Mouse (Mus musculus) heart, embryonic 16.5 days (tissue): ENCODE results near the gene Tubg2. TPM values are rescaled to one million over a fixed set of nuclear protein-coding genes. Genes with fewer than 3 reads are reported as not detected.

Source experiments
- ATAC-seq: fragments of 200-750 bp; cut with Nextera tagmentation; replicated peaks from 2 replicates; pipeline ENCODE4 v1.8.0; 2017; ENCODE audit warnings: moderate number of reproducible peaks; ENCODE audit not compliant: insufficient read depth, low FRiP score; ENCODE audit errors: extremely low read depth
- H3K27ac ChIP-seq: fragments of 300-500 bp; sonication (generic); 2 replicates; pipeline ENCODE4 v1.5.1; 2014; ENCODE audit warnings: mild to moderate bottlenecking, low read length, control low read depth, moderate library complexity
- H3K27me3 ChIP-seq: fragments of 300-500 bp; sonication (generic); 2 replicates; pipeline ENCODE4 v1.6.1; 2014; ENCODE audit warnings: low read length, mixed read lengths; ENCODE audit not compliant: control insufficient read depth, insufficient read depth
- H3K36me3 ChIP-seq: fragments of 300-500 bp; sonication (generic); 2 replicates; pipeline ENCODE4 v1.6.1; 2014; ENCODE audit not compliant: control insufficient read depth, insufficient read depth
- H3K4me1 ChIP-seq: fragments of 300-500 bp; sonication (generic); 2 replicates; pipeline ENCODE4 v1.6.1; 2014; ENCODE audit warnings: low read length, mixed read lengths; ENCODE audit not compliant: control insufficient read depth, insufficient read depth
- H3K4me2 ChIP-seq: fragments of 300-500 bp; sonication (generic); 2 replicates; pipeline ENCODE4 v1.6.1; 2014; ENCODE audit warnings: low read depth, mild to moderate bottlenecking, control low read depth, low read length
- H3K4me3 ChIP-seq: fragments of 300-500 bp; sonication (generic); 2 replicates; pipeline ENCODE4 v1.5.1; 2014; ENCODE audit warnings: mild to moderate bottlenecking, control low read depth, low read length
- H3K9ac ChIP-seq: fragments of 300-500 bp; sonication (generic); 2 replicates; pipeline ENCODE4 v1.6.1; 2014; ENCODE audit warnings: low read length, control low read depth
- H3K9me3 ChIP-seq: fragments of 300-500 bp; sonication (generic); replicated peaks from 2 replicates; pipeline ENCODE4 v1.6.1; 2016; ENCODE audit warnings: low read length; ENCODE audit not compliant: control insufficient read depth
- WGBS: fragments of 180-500 bp; shearing (Covaris S2); extraction: QIAGEN DNeasy Blood & Tissue Kit; methylation state at CpG from one replicate; pipeline ENCODE4 v1.1.7; 2014; 5-methylcytosine and 5-hydroxymethylcytosine counted together
- polyA plus RNA-seq: library from polyadenylated mRNA; unstranded; fragments of >200 nt; fragmentation: Nextera tagmentation; extraction: Ambion mirVana; gene quantifications from 2 replicates; pipeline ENCODE4 v1.2.1, GENCODE M21; 2015

Gene Tubg2
- polyA plus RNA-seq, 1 experiment from 2014 or later: 3.3 TPM

DNA sequence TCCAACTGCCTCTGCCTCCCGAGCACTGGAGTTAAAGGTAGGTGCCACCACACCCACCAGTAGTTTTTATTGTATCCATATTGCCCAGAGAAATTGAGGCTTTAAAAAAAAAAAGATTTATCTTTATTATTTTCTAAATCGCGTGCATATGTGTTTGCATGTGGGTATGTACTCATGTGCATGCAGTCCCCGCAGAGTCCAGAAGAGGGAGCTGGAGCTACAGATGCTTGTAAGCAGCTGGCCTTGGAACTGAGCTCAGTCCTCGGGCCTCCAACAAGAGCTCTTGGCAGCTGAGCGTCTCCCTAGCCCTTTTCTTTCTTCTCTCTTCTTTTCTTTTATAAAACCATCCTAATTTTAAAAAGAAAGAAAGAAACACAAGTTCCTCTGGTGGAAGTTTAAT is 24.0 kb upstream of the Tubg2 start:
- Histone ChIP-seq H3K27me3 (no peaks in the 10 kb centered on the region), H3K27ac (no peak overlapping the region), H3K36me3 (peaks cover 1% of the 10 kb centered on the region), H3K9ac (no peak overlapping the region), H3K4me2 (no peak overlapping the region), H3K4me1 (peaks cover 20% of the 10 kb centered on the region), H3K9me3 (peaks cover 2% of the 10 kb centered on the region; the same call in 1 of the 2 replicates), H3K4me3 (no peak overlapping the region)
- 93% methylated on average over 6 of the region's 6 CpGs for WGBS
- no peak for ATAC-seq

DNA sequence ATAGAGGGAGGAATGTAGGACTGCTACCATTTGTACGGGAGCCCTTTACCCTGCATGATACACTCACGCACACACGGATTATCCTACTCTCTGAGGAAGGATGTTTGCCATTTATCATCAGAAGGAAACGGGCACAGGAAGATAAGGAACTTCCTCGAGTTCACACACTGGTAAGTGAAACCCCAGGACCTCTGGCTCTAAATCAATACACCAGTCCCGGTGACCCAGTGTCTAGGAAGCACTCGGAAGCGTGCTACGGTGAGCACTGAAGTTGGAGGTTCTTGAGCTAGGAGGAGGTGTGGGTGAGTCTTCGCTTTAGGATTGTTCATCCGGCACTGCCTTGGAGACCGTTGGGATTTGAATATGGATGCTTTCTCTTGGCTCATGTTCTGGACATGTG is 22.7 kb upstream of the Tubg2 start:
- 55% methylated on average over 12 of the region's 12 CpGs for WGBS
- no peaks in the 10 kb centered on the region for H3K27me3 ChIP-seq
- ATAC-seq: no peak
- H3K9me3 ChIP-seq: peaks cover 2% of the 10 kb centered on the region; the same call in 1 of the 2 replicates
- peaks cover 20% of the 10 kb centered on the region for H3K4me1 ChIP-seq
- no peak overlapping the region for H3K4me3 ChIP-seq
- H3K9ac ChIP-seq: no peak overlapping the region
- H3K36me3 ChIP-seq: no peaks in the 10 kb centered on the region
- H3K27ac ChIP-seq: no peak overlapping the region
- no peak overlapping the region for H3K4me2 ChIP-seq

DNA sequence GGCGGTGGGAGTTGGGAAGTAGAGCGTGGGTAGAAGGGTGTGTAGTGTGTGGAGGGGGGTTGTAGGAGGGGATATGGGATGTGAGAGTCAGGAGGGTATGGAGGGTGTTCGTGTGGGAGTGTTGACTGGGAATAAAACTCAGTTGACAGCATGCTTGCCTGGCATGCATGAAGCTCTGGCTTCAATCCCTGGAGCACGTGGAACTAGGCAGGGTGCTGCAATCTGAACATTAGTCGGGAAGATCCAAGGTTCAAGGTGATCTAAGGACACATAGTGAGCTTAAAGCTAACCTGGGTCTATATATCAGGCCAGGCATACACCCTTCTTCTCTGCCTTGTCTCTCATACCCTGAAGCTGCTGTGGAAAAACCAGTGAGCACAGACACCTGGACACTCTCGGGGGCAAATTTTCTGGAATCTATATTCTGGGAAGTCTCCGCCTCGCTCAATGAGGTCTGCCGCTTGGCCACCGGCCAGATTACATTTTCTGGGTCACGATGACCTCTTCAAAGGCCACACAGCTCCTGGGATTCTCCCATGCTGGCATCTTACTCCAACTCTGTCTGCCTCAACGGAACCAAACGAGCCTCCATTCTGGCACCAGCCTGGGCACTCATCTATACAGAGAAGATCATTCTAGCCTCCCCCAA is 21.4 kb upstream of the Tubg2 start:
- 56% methylated on average over 13 of the region's 13 CpGs for WGBS

DNA sequence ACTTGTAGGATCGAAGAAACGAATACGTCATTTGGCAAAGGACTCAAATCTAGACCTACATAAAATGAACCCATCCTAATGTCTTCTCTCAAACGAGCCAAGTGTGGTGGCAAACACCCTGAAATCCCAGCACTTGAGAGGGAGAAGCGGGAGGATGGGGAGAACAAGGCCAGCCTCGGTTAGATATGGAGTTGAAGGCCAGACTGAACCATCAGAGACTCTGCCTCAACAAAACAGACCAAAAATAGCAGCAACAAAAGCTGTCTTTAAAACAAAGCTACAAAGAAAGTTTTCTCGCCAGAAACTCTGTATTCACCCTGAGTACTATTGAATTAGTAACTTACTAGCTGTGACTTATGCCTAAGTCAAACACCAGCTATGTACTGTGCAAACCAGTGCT is 18.7 kb upstream of the Tubg2 start:
- no peak for ATAC-seq
- no peak overlapping the region for H3K9ac ChIP-seq
- no peak overlapping the region for H3K4me3 ChIP-seq
- WGBS: 68% methylated on average over 7 of the region's 7 CpGs
- no peaks in the 10 kb centered on the region for H3K36me3 ChIP-seq
- peaks cover 19% of the 10 kb centered on the region for H3K4me1 ChIP-seq
- H3K9me3 ChIP-seq: no peaks in the 10 kb centered on the region
- H3K4me2 ChIP-seq: no peak overlapping the region
- no peaks in the 10 kb centered on the region for H3K27me3 ChIP-seq
- no peak overlapping the region for H3K27ac ChIP-seq

More for the DNA sequence above, 21.4 kb upstream of the Tubg2 start:
- no peaks in the 10 kb centered on the region for H3K36me3 ChIP-seq
- H3K4me2 ChIP-seq: no peak overlapping the region
- ATAC-seq: no peak
- no peaks in the 10 kb centered on the region for H3K27me3 ChIP-seq
- peaks cover 22% of the 10 kb centered on the region for H3K4me1 ChIP-seq
- no peak overlapping the region for H3K9ac ChIP-seq
- H3K27ac ChIP-seq: no peak overlapping the region
- H3K9me3 ChIP-seq: peaks cover 2% of the 10 kb centered on the region; the same call in 1 of the 2 replicates
- H3K4me3 ChIP-seq: no peak overlapping the region

DNA sequence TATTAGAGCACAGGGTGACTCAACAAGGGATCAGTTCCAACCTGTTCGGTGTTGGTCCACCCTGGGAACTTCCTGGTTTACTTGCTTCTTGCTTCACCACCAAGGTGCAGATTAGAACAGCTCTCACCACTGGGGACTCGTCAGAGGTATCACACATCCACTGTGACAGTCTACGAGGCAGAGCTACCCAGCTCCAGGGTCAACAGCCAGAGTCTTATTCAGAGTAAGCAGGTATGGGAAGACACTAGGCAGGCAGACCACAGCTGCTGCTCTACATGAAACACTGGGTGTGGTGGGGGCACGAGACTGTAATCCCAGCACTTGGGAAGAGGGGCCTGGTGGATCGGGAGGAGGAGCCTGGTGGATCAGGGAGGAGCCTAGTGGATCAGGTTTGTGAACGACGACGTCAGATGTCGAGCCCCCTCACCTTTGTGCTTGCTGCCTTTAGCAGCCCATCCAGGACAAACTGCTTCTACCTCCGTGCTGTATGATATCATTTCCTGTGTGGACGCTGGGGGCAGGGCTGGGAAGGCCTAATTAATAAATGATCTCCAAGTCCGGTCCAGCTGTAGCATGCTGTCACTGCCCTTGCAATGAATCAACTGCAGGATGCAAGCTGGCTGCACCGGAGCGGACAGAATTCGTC is 17.0 kb upstream of the Tubg2 start:
- WGBS: 30% methylated on average over 15 of the region's 15 CpGs
- Histone ChIP-seq H3K4me1 (peaks cover 20% of the 10 kb centered on the region), H3K36me3 (no peaks in the 10 kb centered on the region), H3K4me3 (peak overlapping the region; percentile 18; the same call in 1 of the 2 replicates), H3K27me3 (no peaks in the 10 kb centered on the region), H3K4me2 (peak overlapping the region; percentile 43; the same call in 1 of the 2 replicates), H3K27ac (no peak overlapping the region), H3K9me3 (no peaks in the 10 kb centered on the region), H3K9ac (no peak overlapping the region)
- ATAC-seq: no peak

DNA sequence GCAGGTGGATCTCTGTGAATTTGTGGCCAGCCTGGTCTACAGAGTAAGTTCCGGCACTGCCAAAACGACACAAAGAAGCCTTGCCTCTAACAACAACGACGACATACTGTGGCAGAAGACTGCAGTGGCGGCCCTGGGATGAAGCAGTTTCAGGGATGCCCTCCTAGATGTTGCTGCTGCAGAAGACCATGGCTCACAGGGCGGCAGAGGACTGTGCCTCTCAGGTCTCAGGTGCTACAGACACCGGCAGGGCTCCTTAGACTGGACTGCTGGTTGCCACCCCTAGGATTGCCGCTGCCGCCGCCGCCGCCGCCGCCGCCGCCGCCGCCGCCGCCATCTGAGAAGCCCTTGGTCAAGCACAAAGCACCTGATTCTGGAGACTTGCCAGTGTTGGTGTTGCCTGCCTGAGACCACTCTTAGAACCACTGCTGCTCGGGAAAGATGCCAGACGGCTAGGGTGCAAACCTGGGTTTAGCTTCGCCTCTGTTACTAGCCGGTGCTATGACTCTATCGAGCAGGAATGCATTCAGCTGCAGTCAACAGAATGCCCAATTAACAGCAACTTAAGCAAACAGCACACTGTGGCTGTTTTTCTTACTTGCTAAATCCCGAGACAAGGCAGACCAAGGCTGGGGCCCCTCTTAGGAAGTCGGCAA is 15.4 kb upstream of the Tubg2 start:
- peaks cover 17% of the 10 kb centered on the region for H3K4me1 ChIP-seq
- peak; percentile 67; the same call in 1 of the 2 replicates for ATAC-seq
- H3K4me2 ChIP-seq: peak overlapping the region; percentile 67

DNA sequence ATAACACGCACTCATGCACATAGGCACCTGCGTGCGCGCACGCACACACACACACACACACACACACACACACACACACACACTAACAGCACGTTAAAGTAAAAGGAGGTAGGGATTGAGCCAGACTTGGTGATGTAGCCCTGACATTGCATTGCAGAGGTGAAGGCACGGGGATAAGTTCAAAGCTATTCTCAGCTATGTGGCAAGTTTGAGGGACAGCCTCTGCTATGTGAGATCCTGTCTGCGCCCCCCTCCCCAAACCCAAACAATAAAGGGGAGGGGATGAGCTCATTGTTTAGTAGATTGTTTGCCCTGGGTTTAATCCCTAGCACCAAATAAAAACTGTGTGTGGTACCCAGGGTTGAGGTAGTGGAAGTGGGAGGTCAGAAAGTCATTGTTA is 14.6 kb upstream of the Tubg2 start:
- Histone ChIP-seq H3K9ac (no peak overlapping the region), H3K9me3 (no peaks in the 10 kb centered on the region), H3K36me3 (no peaks in the 10 kb centered on the region), H3K4me2 (no peak overlapping the region), H3K4me3 (no peak overlapping the region), H3K27ac (peak overlapping the region; percentile 79), H3K4me1 (peaks cover 17% of the 10 kb centered on the region), H3K27me3 (no peaks in the 10 kb centered on the region)
- no peak for ATAC-seq
- WGBS: 85% methylated on average over 8 of the region's 8 CpGs

More for the DNA sequence above, 15.4 kb upstream of the Tubg2 start:
- H3K9me3 ChIP-seq: no peaks in the 10 kb centered on the region
- H3K36me3 ChIP-seq: no peaks in the 10 kb centered on the region
- H3K4me3 ChIP-seq: peak overlapping the region; percentile 50
- peak overlapping the region; percentile 79 for H3K27ac ChIP-seq
- H3K9ac ChIP-seq: peak overlapping the region; percentile 74
- 17% methylated on average over 27 of the region's 27 CpGs for WGBS
- no peaks in the 10 kb centered on the region for H3K27me3 ChIP-seq

DNA sequence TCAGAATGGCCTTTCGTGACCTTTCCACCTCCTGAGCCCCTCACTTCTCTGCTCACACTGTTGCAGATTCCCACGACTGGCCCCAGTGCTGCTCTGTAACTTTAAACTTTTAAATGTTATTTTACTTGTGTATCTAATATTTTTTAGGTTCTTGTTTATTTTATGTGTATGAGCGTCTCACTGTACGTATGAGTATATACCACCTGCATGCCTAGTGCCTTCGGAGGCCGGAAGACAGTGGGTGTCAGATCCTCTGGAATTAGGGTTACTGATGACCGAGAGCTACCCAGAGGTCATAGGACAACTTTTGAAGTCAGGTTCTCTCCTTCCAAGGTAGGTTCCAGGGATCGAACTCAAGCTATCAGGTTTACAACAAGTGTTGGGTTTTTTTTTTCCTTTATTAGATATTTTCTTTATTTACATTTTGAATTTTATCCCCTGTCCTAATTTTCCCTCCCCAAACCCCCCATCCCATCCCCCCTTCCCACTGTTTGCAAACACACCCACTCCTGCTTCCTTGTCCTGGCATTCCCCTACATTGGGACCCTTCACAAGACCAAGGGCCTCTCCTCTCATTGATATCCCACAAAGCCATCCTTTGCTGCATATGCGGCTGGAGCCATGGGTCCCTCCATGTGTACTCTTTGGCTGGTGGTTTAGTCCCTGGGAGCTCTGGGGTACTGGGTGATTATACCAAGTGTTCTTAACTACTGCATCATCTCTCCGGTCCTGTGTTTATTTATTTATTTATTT is 13.3 kb upstream of the Tubg2 start:
- Histone ChIP-seq H3K36me3 (no peaks in the 10 kb centered on the region), H3K4me1 (peaks cover 17% of the 10 kb centered on the region), H3K4me3 (no peak overlapping the region), H3K27ac (no peak overlapping the region), H3K4me2 (no peak overlapping the region), H3K9ac (no peak overlapping the region), H3K9me3 (no peaks in the 10 kb centered on the region), H3K27me3 (no peaks in the 10 kb centered on the region)
- ATAC-seq: no peak
- WGBS: 85% methylated on average over 10 of the region's 10 CpGs
